7 mouse cellular contexts compared by ENCODE assay signal in the genomic region with DNA sequence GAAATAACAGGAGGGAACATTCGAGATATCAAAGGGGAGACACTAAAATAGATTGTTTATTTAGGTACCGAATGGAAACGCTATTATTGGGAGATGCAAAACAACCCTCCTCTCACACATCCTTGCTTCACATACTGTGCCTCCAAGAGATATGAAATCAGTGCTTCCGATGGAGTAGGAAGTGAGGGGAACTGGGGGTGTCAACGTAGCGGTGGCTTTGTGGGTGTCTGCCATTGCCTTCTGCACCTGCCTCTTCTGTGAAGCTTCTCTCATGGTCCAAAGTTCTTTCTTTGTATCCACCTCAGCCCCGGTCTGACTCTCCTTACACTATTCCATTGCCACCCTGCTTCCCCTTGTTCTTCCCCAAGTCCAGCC.
A peak's percentile ranks its signal among the peaks of the same experiment; 100 is the strongest.
DNase-seq lines count a peak whose midpoint lies in the region; ATAC-seq and TF ChIP-seq lines count a peak whose summit lies in the region.

No protein-coding gene starts in this region.

- no peaks in the 10 kb centered on the region for H3K36me3 ChIP-seq in forebrain, embryonic 12.5 days (replicated peaks)
- no peaks in the 10 kb centered on the region for H3K36me3 ChIP-seq in hindbrain, embryonic 15.5 days
- H3K36me3 ChIP-seq in midbrain, embryonic 16.5 days (ENCODE audit: control insufficient read depth, insufficient read depth, low read length), result no peaks in the 10 kb centered on the region

- no peak overlapping the region for H3K9ac ChIP-seq in forebrain, embryonic 12.5 days
- no peak overlapping the region for H3K9ac ChIP-seq in hindbrain, embryonic 15.5 days
- H3K9ac ChIP-seq in midbrain, embryonic 16.5 days (ENCODE audit: low read depth, low read length), result 0 out of 2 replicates have a peak overlapping the region, but pooled peaks have one; percentile 13

- no peak for TF ChIP-seq CTCF in lung, adult 2 months (IDR thresholded peaks at IDR 0.05; ENCODE audit: insufficient read depth, low read length)

- peak overlapping the region; percentile 51 for H3K4me2 ChIP-seq in forebrain, embryonic 12.5 days
- H3K4me2 ChIP-seq in hindbrain, embryonic 15.5 days, result peak overlapping the region; percentile 51
- peak overlapping the region; percentile 49 for H3K4me2 ChIP-seq in midbrain, embryonic 16.5 days (ENCODE audit: low read length)

- peak overlapping the region; percentile 52 for H3K4me3 ChIP-seq in lung, adult 2 months (replicated peaks; ENCODE audit: extremely low read depth, low read depth, low read length)
- H3K4me3 ChIP-seq in forebrain, embryonic 12.5 days (replicated peaks), result peak overlapping the region; percentile 21; the same call in 1 of the 2 replicates
- peak overlapping the region; percentile 15 for H3K4me3 ChIP-seq in hindbrain, embryonic 15.5 days
- H3K4me3 ChIP-seq in midbrain, embryonic 16.5 days (ENCODE audit: low read depth, low read length), result peak overlapping the region; percentile 0; the same call in 1 of the 2 replicates

- ATAC-seq in forebrain, embryonic 12.5 days (ENCODE audit: low FRiP score), result no peak
- no peak for ATAC-seq in hindbrain, embryonic 15.5 days (ENCODE audit: low FRiP score, low read depth)
- ATAC-seq in midbrain, embryonic 16.5 days, result no peak

- TF ChIP-seq POLR2A in lung, adult 2 months (IDR thresholded peaks at IDR 0.05; ENCODE audit: borderline replicate concordance, extremely low read depth, low read depth, low read length), result no peak

- no peak overlapping the region for H3K27ac ChIP-seq in forebrain, embryonic 12.5 days
- H3K27ac ChIP-seq in hindbrain, embryonic 15.5 days (replicated peaks), result no peak overlapping the region
- H3K27ac ChIP-seq in midbrain, embryonic 16.5 days (ENCODE audit: low read length), result no peak overlapping the region

- no peak for DNase-seq in lung, adult 2 months
- no peak for DNase-seq in lung, postnatal 14 days
- DNase-seq in urinary bladder, postnatal 10 days (ENCODE audit: low spot score), result no peak
- no peak for DNase-seq in ovary, postnatal 14 days (ENCODE audit: low spot score)

- H3K27me3 ChIP-seq in forebrain, embryonic 12.5 days, result peaks cover 4% of the 10 kb centered on the region; the same call in 1 of the 2 replicates
- H3K27me3 ChIP-seq in hindbrain, embryonic 15.5 days, result no peaks in the 10 kb centered on the region
- H3K27me3 ChIP-seq in midbrain, embryonic 16.5 days (ENCODE audit: control insufficient read depth, insufficient read depth, low read depth, low read length), result no peaks in the 10 kb centered on the region

- WGBS in lung, adult 2 months, result 21% methylated on average over 7 of the region's 7 CpGs
- WGBS in forebrain, embryonic 12.5 days, result 51% methylated on average over 7 of the region's 7 CpGs
- WGBS in hindbrain, embryonic 15.5 days, result 53% methylated on average over 7 of the region's 7 CpGs
- 50% methylated on average over 7 of the region's 7 CpGs for WGBS in midbrain, embryonic 16.5 days

- H3K4me1 ChIP-seq in lung, adult 2 months (ENCODE audit: control insufficient read depth, insufficient read depth, low read length), result peaks cover 5% of the 10 kb centered on the region
- H3K4me1 ChIP-seq in forebrain, embryonic 12.5 days, result peaks cover 17% of the 10 kb centered on the region
- H3K4me1 ChIP-seq in hindbrain, embryonic 15.5 days (replicated peaks), result peaks cover 15% of the 10 kb centered on the region
- H3K4me1 ChIP-seq in midbrain, embryonic 16.5 days (ENCODE audit: control insufficient read depth, insufficient read depth, low read length), result peaks cover 3% of the 10 kb centered on the region

- no peaks in the 10 kb centered on the region for H3K9me3 ChIP-seq in forebrain, embryonic 12.5 days
- H3K9me3 ChIP-seq in hindbrain, embryonic 15.5 days, result no peaks in the 10 kb centered on the region
- no peaks in the 10 kb centered on the region for H3K9me3 ChIP-seq in midbrain, embryonic 16.5 days (replicated peaks; ENCODE audit: control insufficient read depth, low read length, poor library complexity, severe bottlenecking)

Comparison
In these comparisons a context has a peak if more than half of its experiments do, and no peak if none do; other contexts are left out.
1. H3K4me3 ChIP-seq: peak in every context shown above with its lines; median percentile 52 in lung, adult 2 months; 21 in forebrain, embryonic 12.5 days; 15 in hindbrain, embryonic 15.5 days; 0 in midbrain, embryonic 16.5 days.